Mouse (Mus musculus) liver, embryonic 15.5 days (tissue): ENCODE results near the gene Trim9. TPM values are rescaled to one million over a fixed set of nuclear protein-coding genes. Genes with fewer than 3 reads are reported as not detected.

Experiments used
- ATAC-seq: fragments of 200-750 bp; cut with Nextera tagmentation; 2 replicates; pipeline ENCODE4 v1.8.0; 2017; ENCODE audit warnings: moderate number of reproducible peaks, mild to moderate bottlenecking, moderate library complexity; ENCODE audit not compliant: insufficient read depth
- H3K27ac ChIP-seq: fragments of 300-500 bp; sonication (generic); replicated peaks from 2 replicates; pipeline ENCODE4 v1.5.1; 2015; ENCODE audit warnings: mild to moderate bottlenecking, inconsistent platforms
- H3K27me3 ChIP-seq: fragments of 300-500 bp; sonication (generic); 2 replicates; pipeline ENCODE4 v1.6.1; 2015; ENCODE audit warnings: mild to moderate bottlenecking, inconsistent platforms
- H3K36me3 ChIP-seq: fragments of 300-500 bp; sonication (generic); replicated peaks from 2 replicates; pipeline ENCODE4 v1.6.1; 2015; ENCODE audit warnings: moderate library complexity, mild to moderate bottlenecking, inconsistent platforms
- H3K4me1 ChIP-seq: fragments of 300-500 bp; sonication (generic); replicated peaks from 2 replicates; pipeline ENCODE4 v1.6.1; 2015; ENCODE audit warnings: inconsistent platforms
- H3K4me2 ChIP-seq: fragments of 300-500 bp; sonication (generic); 2 replicates; pipeline ENCODE4 v1.6.1; 2015; ENCODE audit warnings: moderate library complexity, mild to moderate bottlenecking, inconsistent platforms
- H3K4me3 ChIP-seq: fragments of 300-500 bp; sonication (generic); replicated peaks from 2 replicates; pipeline ENCODE4 v1.5.1; 2015; ENCODE audit warnings: mild to moderate bottlenecking, inconsistent platforms
- H3K9ac ChIP-seq: fragments of 300-500 bp; sonication (generic); 2 replicates; pipeline ENCODE4 v1.6.1; 2015; ENCODE audit warnings: moderate library complexity, mild to moderate bottlenecking, inconsistent platforms
- H3K9me3 ChIP-seq: fragments of 300-500 bp; sonication (generic); replicated peaks from 2 replicates; pipeline ENCODE4 v1.6.1; 2016; ENCODE audit warnings: inconsistent platforms
- WGBS: fragments of 180-500 bp; shearing (Covaris S2); methylation state at CpG from one replicate; pipeline ENCODE4 v1.1.7; 2015; ENCODE audit warnings: mixed read lengths; ENCODE audit not compliant: insufficient replicate concordance; 5-methylcytosine and 5-hydroxymethylcytosine counted together
- polyA plus RNA-seq: library from polyadenylated mRNA; unstranded; fragments of >200 nt; fragmentation: Nextera tagmentation; extraction: Ambion mirVana; gene quantifications from 2 replicates; pipeline ENCODE4 v1.2.1, GENCODE M21; 2015

Trim9 gene
- polyA plus RNA-seq, 1 experiment from 2014 or later, result 0.03 TPM

- no peak overlapping the region for H3K4me3 ChIP-seq
- no peak overlapping the region for H3K9ac ChIP-seq
- H3K4me2 ChIP-seq, result no peak overlapping the region
- H3K4me1 ChIP-seq, result 0 out of 2 replicates have a peak, but pooled peaks cover 2% of the 10 kb centered on the region
- H3K9me3 ChIP-seq, result no peaks in the 10 kb centered on the region
- WGBS, result 62% methylated on average over 5 of the region's 5 CpGs
- H3K36me3 ChIP-seq, result peaks cover 51% of the 10 kb centered on the region
- H3K27ac ChIP-seq, result no peak overlapping the region
- ATAC-seq, result no peak
- H3K27me3 ChIP-seq, result no peaks in the 10 kb centered on the region
Observed at GRCm38 (mm10) chr12:70208214-70208613, 139.2 kb downstream of the Trim9 start.

GRCm38 (mm10) chr12:70204433-70204832 lies 143.0 kb downstream of the Trim9 start:
- WGBS, result 66% methylated on average over 8 of the region's 8 CpGs
- no peaks in the 10 kb centered on the region for H3K27me3 ChIP-seq
- no peak for ATAC-seq
- no peaks in the 10 kb centered on the region for H3K4me1 ChIP-seq
- no peak overlapping the region for H3K4me3 ChIP-seq
- H3K9ac ChIP-seq, result no peak overlapping the region
- no peaks in the 10 kb centered on the region for H3K9me3 ChIP-seq
- peaks cover 68% of the 10 kb centered on the region for H3K36me3 ChIP-seq
- H3K27ac ChIP-seq, result no peak overlapping the region
- no peak overlapping the region for H3K4me2 ChIP-seq

- peaks cover 58% of the 10 kb centered on the region for H3K36me3 ChIP-seq
- H3K9ac ChIP-seq, result no peak overlapping the region
- no peak overlapping the region for H3K27ac ChIP-seq
- WGBS, result 39% methylated on average over 5 of the region's 5 CpGs
- no peaks in the 10 kb centered on the region for H3K4me1 ChIP-seq
- ATAC-seq, result no peak; the same call in 1 of the 2 replicates
- H3K27me3 ChIP-seq, result no peaks in the 10 kb centered on the region
- H3K4me2 ChIP-seq, result no peak overlapping the region
- no peak overlapping the region for H3K4me3 ChIP-seq
- H3K9me3 ChIP-seq, result no peaks in the 10 kb centered on the region
Observed at GRCm38 (mm10) chr12:70201926-70202529, 145.4 kb downstream of the Trim9 start.

- Histone ChIP-seq H3K36me3 (peaks cover 60% of the 10 kb centered on the region), H3K4me1 (no peaks in the 10 kb centered on the region), H3K27ac (no peak overlapping the region), H3K4me2 (no peak overlapping the region), H3K4me3 (no peak overlapping the region), H3K27me3 (no peaks in the 10 kb centered on the region), H3K9me3 (no peaks in the 10 kb centered on the region), H3K9ac (no peak overlapping the region)
- no peak for ATAC-seq
- 69% methylated on average over 5 of the region's 5 CpGs for WGBS
Observed at GRCm38 (mm10) chr12:70196341-70196740, 151.1 kb downstream of the Trim9 start.

DNA sequence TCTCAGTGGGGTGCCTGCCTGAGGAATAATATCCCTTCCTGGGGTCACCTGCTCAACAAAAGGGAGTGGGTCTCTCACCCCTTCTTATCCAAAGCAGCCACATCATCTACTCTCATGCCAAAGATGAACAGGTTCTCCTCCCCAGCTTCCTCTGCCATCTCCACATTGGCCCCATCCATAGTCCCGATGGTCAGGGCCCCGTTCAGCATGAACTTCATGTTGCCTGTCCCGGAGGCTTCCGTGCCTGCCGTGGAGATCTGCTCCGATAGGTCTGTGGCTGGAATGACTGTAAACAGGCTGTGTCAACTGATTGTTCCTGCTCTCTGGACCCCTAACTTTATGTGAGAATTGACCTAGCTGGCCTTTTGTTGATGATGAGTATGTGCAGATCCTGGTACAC lies 152.0 kb downstream of the Trim9 start:
- no peak overlapping the region for H3K4me2 ChIP-seq
- ATAC-seq, result no peak
- no peaks in the 10 kb centered on the region for H3K4me1 ChIP-seq
- H3K27ac ChIP-seq, result no peak overlapping the region
- H3K9me3 ChIP-seq, result no peaks in the 10 kb centered on the region
- 85% methylated on average over 6 of the region's 6 CpGs for WGBS
- no peak overlapping the region for H3K9ac ChIP-seq
- H3K4me3 ChIP-seq, result no peak overlapping the region
- H3K27me3 ChIP-seq, result no peaks in the 10 kb centered on the region
- H3K36me3 ChIP-seq, result peaks cover 63% of the 10 kb centered on the region

Other genes with a start within 250 kb of the Trim9 start
- 3.0 and 3.2 TPM in 2 replicates for gene Nin, start 233.9 kb downstream of the Trim9 start, polyA plus RNA-seq
- not detected in 2 replicates for gene Abhd12b, start 193.5 kb downstream of the Trim9 start, polyA plus RNA-seq
- gene Pygl, start 116.1 kb downstream of the Trim9 start, polyA plus RNA-seq, result 85.0 and 106 TPM in 2 replicates
- 117 and 119 TPM in 2 replicates for gene Tmx1, start 105.5 kb upstream of the Trim9 start, polyA plus RNA-seq